In the genomic region with DNA sequence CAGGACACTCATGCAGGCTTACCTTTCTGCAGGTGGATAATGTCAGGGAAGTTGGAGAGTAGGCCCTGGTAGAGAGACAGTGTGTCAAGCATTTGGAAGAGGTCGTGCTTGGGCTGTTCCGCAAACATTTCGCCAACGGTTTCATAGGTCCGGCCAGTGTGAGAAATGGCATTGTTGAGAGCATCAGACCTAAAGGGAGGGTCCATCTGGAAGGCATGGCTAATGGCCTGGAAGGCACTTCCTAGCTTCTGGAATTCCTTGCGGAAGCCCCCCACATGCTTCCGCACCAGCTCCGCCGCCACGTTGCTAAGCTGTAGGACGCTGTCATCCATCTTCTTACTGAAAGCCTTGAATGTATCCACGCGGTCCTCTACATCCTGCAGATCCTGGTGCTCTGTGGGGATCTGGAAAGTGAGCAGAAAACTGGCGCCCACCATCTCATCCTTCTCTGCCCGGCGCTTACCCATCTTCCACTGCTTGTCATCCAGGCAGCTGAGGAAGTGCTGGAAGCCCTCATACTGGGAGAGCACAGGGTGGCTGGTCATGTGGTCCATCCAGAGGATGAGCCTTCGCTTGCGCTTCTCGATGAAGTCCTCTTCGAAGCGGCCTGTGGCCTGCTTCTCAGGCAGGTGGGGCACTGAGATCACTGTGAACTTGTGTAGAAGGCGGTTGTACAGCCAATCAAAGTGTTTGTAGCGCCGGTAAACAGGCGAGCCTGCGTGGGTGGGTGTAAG, we compare ENCODE assay signal across 7 mouse cellular contexts. TPM values are rescaled to one million over a fixed set of nuclear protein-coding genes. Genes with fewer than 3 reads are reported as not detected.
DNase-seq lines count a peak whose midpoint lies in the region; ATAC-seq lines count a peak whose summit lies in the region.

No protein-coding gene starts in this region.

- H3K4me2 ChIP-seq in lung, embryonic 16.5 days (ENCODE audit: low read depth, low read length): peak overlapping the region; percentile 80
- H3K4me2 ChIP-seq in liver, embryonic 12.5 days: peak overlapping the region; percentile 29

- DNase-seq in lung, postnatal 4 days: no peak
- no peak for DNase-seq in heart, embryonic 10.5 days (ENCODE audit: low spot score)
- peak; percentile 51 for DNase-seq in testis, postnatal 10 days (ENCODE audit: low spot score)
- no peak for DNase-seq in cerebellum, postnatal 4 days (ENCODE audit: low spot score in 2 of 2)
- DNase-seq in cerebellum, adult 11-12 months: no peak

- WGBS in lung, embryonic 16.5 days: 66% methylated on average over 26 of the region's 26 CpGs
- 82% methylated on average over 26 of the region's 26 CpGs for WGBS in heart, embryonic 10.5 days
- 84% methylated on average over 26 of the region's 26 CpGs for WGBS in liver, embryonic 12.5 days (ENCODE audit: insufficient replicate concordance)

- H3K36me3 ChIP-seq in lung, embryonic 16.5 days (ENCODE audit: control insufficient read depth, insufficient read depth, low read length): peaks cover 12% of the 10 kb centered on the region
- peaks cover 29% of the 10 kb centered on the region for H3K36me3 ChIP-seq in heart, embryonic 10.5 days
- H3K36me3 ChIP-seq in liver, embryonic 12.5 days: peaks cover 15% of the 10 kb centered on the region

- H3K9me3 ChIP-seq in lung, embryonic 16.5 days (ENCODE audit: control insufficient read depth, low read length): no peaks in the 10 kb centered on the region
- no peaks in the 10 kb centered on the region for H3K9me3 ChIP-seq in heart, embryonic 10.5 days
- H3K9me3 ChIP-seq in liver, embryonic 12.5 days (replicated peaks): no peaks in the 10 kb centered on the region

- peak overlapping the region; percentile 47 for H3K4me3 ChIP-seq in lung, embryonic 16.5 days (ENCODE audit: low read length)
- peak overlapping the region; percentile 79 for H3K4me3 ChIP-seq in heart, embryonic 10.5 days
- peak overlapping the region; percentile 16; the same call in 1 of the 2 replicates for H3K4me3 ChIP-seq in liver, embryonic 12.5 days

- peak overlapping the region; percentile 58 for H3K9ac ChIP-seq in lung, embryonic 16.5 days (ENCODE audit: low read length)
- H3K9ac ChIP-seq in liver, embryonic 12.5 days: no peak overlapping the region

- no peak for ATAC-seq in lung, embryonic 16.5 days (ENCODE audit: low read depth)
- no peak for ATAC-seq in liver, embryonic 12.5 days

- no peaks in the 10 kb centered on the region for H3K27me3 ChIP-seq in lung, embryonic 16.5 days (ENCODE audit: control insufficient read depth, insufficient read depth, low read depth, low read length)
- H3K27me3 ChIP-seq in heart, embryonic 10.5 days (ENCODE audit: insufficient read depth, poor library complexity, severe bottlenecking): no peaks in the 10 kb centered on the region
- peaks cover 31% of the 10 kb centered on the region for H3K27me3 ChIP-seq in liver, embryonic 12.5 days (replicated peaks)

- H3K27ac ChIP-seq in lung, embryonic 16.5 days (ENCODE audit: low read length): peak overlapping the region; percentile 86
- peak overlapping the region; percentile 81 for H3K27ac ChIP-seq in heart, embryonic 10.5 days
- H3K27ac ChIP-seq in liver, embryonic 12.5 days: peak overlapping the region; percentile 36; the same call in 1 of the 2 replicates

- peaks cover 47% of the 10 kb centered on the region for H3K4me1 ChIP-seq in lung, embryonic 16.5 days (replicated peaks; ENCODE audit: control insufficient read depth, insufficient read depth, low read length)
- peaks cover 57% of the 10 kb centered on the region for H3K4me1 ChIP-seq in heart, embryonic 10.5 days
- peaks cover 43% of the 10 kb centered on the region for H3K4me1 ChIP-seq in liver, embryonic 12.5 days

RNA-seq across cellular contexts. Expression of gene Snx33, which starts 2.7 kb away (rescaled TPM):
- polyA plus RNA-seq in lung, embryonic 16.5 days (2015; fragmentation: Nextera tagmentation; extraction: Ambion mirVana): 11.8 and 12.2 TPM in 2 replicates
- polyA plus RNA-seq in heart, embryonic 10.5 days (2016; fragmentation: Nextera tagmentation; extraction: Ambion mirVana): 8.0 and 8.1 TPM in 2 replicates
- 1.8 and 2.2 TPM in 2 replicates for polyA plus RNA-seq in liver, embryonic 12.5 days (2016; fragmentation: Nextera tagmentation; extraction: Ambion mirVana)

RNA-seq across cellular contexts. Expression of gene Imp3, which starts 11.8 kb away (rescaled TPM):
- 73.3 and 80.2 TPM in 2 replicates for polyA plus RNA-seq in lung, embryonic 16.5 days (2015; fragmentation: Nextera tagmentation; extraction: Ambion mirVana)
- 54.8 and 65.1 TPM in 2 replicates for polyA plus RNA-seq in heart, embryonic 10.5 days (2016; fragmentation: Nextera tagmentation; extraction: Ambion mirVana)
- 71.1 and 76.1 TPM in 2 replicates for polyA plus RNA-seq in liver, embryonic 12.5 days (2016; fragmentation: Nextera tagmentation; extraction: Ambion mirVana)

RNA-seq across cellular contexts. Expression of gene Snupn, which starts 25.2 kb away (rescaled TPM):
- 22.0 and 23.4 TPM in 2 replicates for polyA plus RNA-seq in lung, embryonic 16.5 days (2015; fragmentation: Nextera tagmentation; extraction: Ambion mirVana)
- 24.4 and 27.4 TPM in 2 replicates for polyA plus RNA-seq in heart, embryonic 10.5 days (2016; fragmentation: Nextera tagmentation; extraction: Ambion mirVana)
- polyA plus RNA-seq in liver, embryonic 12.5 days (2016; fragmentation: Nextera tagmentation; extraction: Ambion mirVana): 13.2 and 13.6 TPM in 2 replicates

Comparison
In these comparisons a context has a peak if more than half of its experiments do, and no peak if none do; other contexts are left out.
1. H3K27ac ChIP-seq: peak in every context shown above with its lines; median percentile 86 in lung, embryonic 16.5 days; 81 in heart, embryonic 10.5 days; 36 in liver, embryonic 12.5 days.
2. H3K4me3 ChIP-seq: peak in every context shown above with its lines; median percentile 79 in heart, embryonic 10.5 days; 47 in lung, embryonic 16.5 days; 16 in liver, embryonic 12.5 days.